Mouse (Mus musculus) lung, embryonic 14.5 days (tissue): ENCODE data around the gene U2af1l4. TPM values are rescaled to one million over a fixed set of nuclear protein-coding genes. Genes with fewer than 3 reads are reported as not detected.

Source experiments
- ATAC-seq: fragments of 200-750 bp; cut with Nextera tagmentation; 2 replicates; pipeline ENCODE4 v1.8.0; 2017; ENCODE audit warnings: mild to moderate bottlenecking, moderate TSS enrichment, moderate library complexity; ENCODE audit not compliant: insufficient read depth
- DNase-seq: peaks from one replicate; pipeline ENCODE4 v3.0.0-alpha.2; 2015
- H3K27ac ChIP-seq: fragments of 300-500 bp; sonication (generic); 2 replicates; pipeline ENCODE4 v1.5.1; 2014; ENCODE audit warnings: low read depth, mild to moderate bottlenecking, moderate library complexity
- H3K27me3 ChIP-seq: fragments of 300-500 bp; sonication (generic); 2 replicates; pipeline ENCODE4 v1.6.1; 2014; ENCODE audit warnings: low read length, control low read depth; ENCODE audit not compliant: insufficient read depth
- H3K36me3 ChIP-seq: fragments of 300-500 bp; sonication (generic); 2 replicates; pipeline ENCODE4 v1.6.1; 2014; ENCODE audit warnings: control low read depth; ENCODE audit not compliant: insufficient read depth
- H3K4me1 ChIP-seq: fragments of 300-500 bp; sonication (generic); 2 replicates; pipeline ENCODE4 v1.6.1; 2014; ENCODE audit warnings: antibody characterized with exemption, control low read depth; ENCODE audit not compliant: insufficient read depth
- H3K4me2 ChIP-seq: fragments of 300-500 bp; sonication (generic); 2 replicates; pipeline ENCODE4 v1.6.1; 2014; ENCODE audit warnings: mild to moderate bottlenecking
- H3K4me3 ChIP-seq: fragments of 300-500 bp; sonication (generic); 2 replicates; pipeline ENCODE4 v1.5.1; 2014; ENCODE audit warnings: low read depth, low read length
- H3K9ac ChIP-seq: fragments of 300-500 bp; sonication (generic); 2 replicates; pipeline ENCODE4 v1.6.1; 2014
- H3K9me3 ChIP-seq: fragments of 300-500 bp; sonication (generic); 2 replicates; pipeline ENCODE4 v1.6.1; 2016; ENCODE audit warnings: low read depth, low read length, control low read depth
- CTCF ChIP-seq: IDR thresholded peaks from 2 replicates; pipeline ENCODE4 v1.5.1; 2016; ENCODE audit warnings: antibody characterized with exemption, low read depth
- WGBS: fragments of 180-500 bp; shearing (Covaris S2); extraction: QIAGEN DNeasy Blood & Tissue Kit; methylation state at CpG from one replicate; pipeline ENCODE4 v1.1.7; 2014; 5-methylcytosine and 5-hydroxymethylcytosine counted together
- polyA plus RNA-seq: library from polyadenylated mRNA; unstranded; fragments of >200 nt; fragmentation: Nextera tagmentation; extraction: Ambion mirVana; gene quantifications from 2 replicates; pipeline ENCODE4 v1.2.1, GENCODE M21; 2014

The U2af1l4 gene
- polyA plus RNA-seq, 1 experiment from 2014 or later = 120 TPM

- TF ChIP-seq CTCF = no peak
- Histone ChIP-seq H3K27ac (peak overlapping the region; percentile 16; the same call in 1 of the 2 replicates), H3K4me3 (peak overlapping the region; percentile 64), H3K9ac (peak overlapping the region; percentile 75), H3K9me3 (no peaks in the 10 kb centered on the region), H3K27me3 (no peaks in the 10 kb centered on the region), H3K4me2 (peak overlapping the region; percentile 95), H3K4me1 (peaks cover 5% of the 10 kb centered on the region; the same call in 1 of the 2 replicates), H3K36me3 (peaks cover 31% of the 10 kb centered on the region)
- ATAC-seq = no peak
- 15% methylated on average over 12 of the region's 12 CpGs for WGBS
- DNase-seq = no peak
Observed at GRCm38 (mm10) chr7:30558656-30559442, 4.3 kb upstream of the U2af1l4 start.

- Histone ChIP-seq H3K9ac (peak within 1 kb of the TSS; percentile 75), H3K9me3 (no peaks in the 10 kb centered on the region), H3K27ac (peak within 1 kb of the TSS; percentile 60; the same call in 1 of the 2 replicates), H3K4me2 (peak within 1 kb of the TSS; percentile 95), H3K27me3 (no peaks in the 10 kb centered on the region), H3K4me3 (peak within 1 kb of the TSS; percentile 64), H3K4me1 (0 out of 2 replicates have a peak, but pooled peaks cover 5% of the 10 kb centered on the region), H3K36me3 (peaks cover 30% of the 10 kb centered on the region)
- peak; percentile 98 for DNase-seq
- under 1% methylated on average over 20 of the region's 20 CpGs for WGBS
- TF ChIP-seq CTCF = no peak
- peak; percentile 80 for ATAC-seq
Observed at GRCm38 (mm10) chr7:30559443-30559954, 3.6 kb upstream of the U2af1l4 start, which contains the start of gene Lin37. Gene Lin37, minus strand, starts transcription at chr7:30559838.

DNA sequence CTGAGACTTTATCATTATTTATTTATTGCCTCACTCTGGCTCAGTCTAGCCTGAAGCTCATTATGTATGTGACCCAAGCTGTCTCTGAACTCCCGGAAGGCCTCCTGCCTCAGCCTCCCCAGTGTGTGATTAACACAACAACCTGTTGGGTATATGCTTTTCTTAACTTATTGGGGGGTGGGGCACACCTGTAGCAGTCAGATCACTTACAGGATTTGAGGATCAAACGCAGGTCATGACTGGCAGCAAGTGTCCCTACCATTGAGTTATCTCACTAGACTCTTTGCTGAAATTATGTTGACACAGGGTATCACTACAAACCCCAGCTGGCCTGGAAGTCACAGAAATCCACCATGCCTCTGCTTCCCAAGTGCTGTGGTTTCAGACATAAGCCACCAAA lies 2.8 kb upstream of the U2af1l4 start:
- Histone ChIP-seq H3K4me2 (peak overlapping the region; percentile 95), H3K27ac (peak overlapping the region; percentile 60; the same call in 1 of the 2 replicates), H3K4me3 (peak overlapping the region; percentile 64; the same call in 1 of the 2 replicates), H3K27me3 (no peaks in the 10 kb centered on the region), H3K9ac (no peak overlapping the region), H3K4me1 (0 out of 2 replicates have a peak, but pooled peaks cover 5% of the 10 kb centered on the region), H3K9me3 (no peaks in the 10 kb centered on the region), H3K36me3 (peaks cover 30% of the 10 kb centered on the region)
- DNase-seq (no peak), ATAC-seq (no peak)
- no peak for TF ChIP-seq CTCF
- 50% methylated on average over 2 of the region's 2 CpGs for WGBS

DNA sequence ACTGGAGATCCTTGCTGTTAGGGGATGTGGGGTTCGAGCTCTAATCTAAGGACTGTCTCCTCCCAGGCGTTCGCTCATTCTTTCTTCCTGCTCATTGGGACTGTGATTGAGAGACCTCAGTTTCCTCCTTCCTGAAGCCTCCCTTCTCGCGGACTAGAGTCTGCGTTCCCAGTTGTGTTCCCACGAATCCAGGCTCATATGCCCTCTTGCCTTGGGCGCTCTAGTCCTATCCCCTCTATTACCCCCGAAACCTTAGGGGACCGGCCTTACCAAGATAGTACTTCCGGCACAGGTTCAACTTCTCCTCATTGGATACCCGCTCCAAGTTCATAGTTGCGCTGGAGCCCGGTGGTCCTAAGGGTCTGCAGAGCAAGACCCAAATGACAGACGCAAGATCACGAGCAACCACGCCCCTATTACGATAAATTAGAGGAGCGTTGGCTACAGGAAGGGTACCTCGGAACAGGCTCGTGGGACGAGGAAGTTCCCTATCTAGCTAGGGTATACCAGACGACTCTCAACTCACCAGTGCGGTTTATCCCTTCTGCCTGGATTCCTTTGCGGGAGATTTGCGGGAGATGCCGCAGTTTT lies 480 bp upstream of the U2af1l4 start:
- DNase-seq (no peak), ATAC-seq (0 out of 2 replicates have a peak, but pooled peaks have one; percentile 13)
- Histone ChIP-seq H3K9me3 (no peaks in the 10 kb centered on the region), H3K36me3 (peaks cover 32% of the 10 kb centered on the region), H3K4me3 (peak overlapping the region; percentile 79), H3K27ac (peak overlapping the region; percentile 67; the same call in 1 of the 2 replicates), H3K9ac (peak overlapping the region; percentile 65), H3K4me1 (0 out of 2 replicates have a peak, but pooled peaks cover 5% of the 10 kb centered on the region), H3K27me3 (no peaks in the 10 kb centered on the region), H3K4me2 (peak overlapping the region; percentile 79)
- TF ChIP-seq CTCF = no peak
- WGBS = 2% methylated on average over 27 of the region's 27 CpGs

GRCm38 (mm10) chr7:30563906-30564280 lies 792 bp downstream of the U2af1l4 start:
- no peak for TF ChIP-seq CTCF
- ATAC-seq (no peak; the same call in 1 of the 2 replicates), DNase-seq (no peak)
- Histone ChIP-seq H3K4me2 (peak overlapping the region; percentile 79), H3K9me3 (no peaks in the 10 kb centered on the region), H3K36me3 (peaks cover 39% of the 10 kb centered on the region), H3K27me3 (no peaks in the 10 kb centered on the region), H3K4me3 (peak overlapping the region; percentile 79), H3K4me1 (no peaks in the 10 kb centered on the region), H3K9ac (peak overlapping the region; percentile 65), H3K27ac (peak overlapping the region; percentile 96; the same call in 1 of the 2 replicates)
- WGBS = 19% methylated on average over 6 of the region's 6 CpGs

DNA sequence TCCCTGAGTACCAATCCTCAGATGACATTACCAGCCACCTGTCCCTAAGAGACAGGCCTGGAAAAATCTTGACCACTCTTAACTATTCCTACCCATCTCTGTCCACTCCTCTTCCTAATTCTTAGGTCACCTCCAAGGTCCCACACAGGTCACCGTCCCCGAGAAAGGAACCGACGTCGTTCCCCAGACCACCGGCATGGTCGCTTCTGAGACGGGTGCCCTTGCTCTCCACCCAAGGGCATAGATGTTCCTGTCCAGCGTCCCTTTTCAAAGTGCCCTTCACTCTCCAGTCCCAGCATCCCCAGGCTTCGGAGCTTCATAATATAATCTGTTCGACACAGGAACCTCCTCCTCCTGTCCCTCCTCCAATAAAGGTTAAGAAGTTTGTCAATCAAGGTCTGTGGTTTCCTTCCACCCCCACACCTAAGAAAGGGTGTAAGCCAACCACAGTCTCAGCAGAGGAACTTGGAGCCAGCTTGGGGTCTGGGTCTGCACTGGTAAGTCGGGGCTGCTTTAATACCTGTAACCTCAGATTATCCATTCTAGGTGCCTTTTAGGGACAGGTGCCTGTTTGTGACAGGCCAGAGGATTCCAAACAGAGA lies 2.0 kb downstream of the U2af1l4 start, which contains the start of gene Igflr1:
Gene Igflr1, plus strand, starts transcription at position 458 of the 602 bp plus-strand sequence.
- no peaks in the 10 kb centered on the region for H3K9me3 ChIP-seq
- no peak within 1 kb of the TSS for H3K9ac ChIP-seq
- ATAC-seq = no peak
- no peak within 1 kb of the TSS for H3K4me3 ChIP-seq
- H3K27ac ChIP-seq = no peak within 1 kb of the TSS
- no peaks in the 10 kb centered on the region for H3K27me3 ChIP-seq
- 93% methylated on average over 12 of the region's 12 CpGs for WGBS
- H3K4me1 ChIP-seq = no peaks in the 10 kb centered on the region
- H3K4me2 ChIP-seq = no peak within 1 kb of the TSS; the same call in 1 of the 2 replicates
- H3K36me3 ChIP-seq = peaks cover 51% of the 10 kb centered on the region
- TF ChIP-seq CTCF = no peak
- no peak for DNase-seq
